Mouse (Mus musculus) neural tube, embryonic 13.5 days (tissue): ENCODE data around the gene Atp8a1. TPM values are rescaled to one million over a fixed set of nuclear protein-coding genes. Genes with fewer than 3 reads are reported as not detected.

Experiments
- ATAC-seq: fragments of 200-750 bp; cut with Nextera tagmentation; 2 replicates; pipeline ENCODE4 v1.8.0; 2017; ENCODE audit warnings: low read depth, mild to moderate bottlenecking, moderate TSS enrichment, moderate library complexity
- H3K27ac ChIP-seq: fragments of 300-500 bp; sonication (generic); replicated peaks from 2 replicates; pipeline ENCODE4 v1.5.1; 2015; ENCODE audit warnings: moderate library complexity, mild to moderate bottlenecking, inconsistent platforms
- H3K27me3 ChIP-seq: fragments of 300-500 bp; sonication (generic); 2 replicates; pipeline ENCODE4 v1.6.1; 2015; ENCODE audit warnings: mild to moderate bottlenecking, inconsistent platforms
- H3K36me3 ChIP-seq: fragments of 300-500 bp; sonication (generic); 2 replicates; pipeline ENCODE4 v1.6.1; 2015; ENCODE audit warnings: mild to moderate bottlenecking, inconsistent platforms
- H3K4me1 ChIP-seq: fragments of 300-500 bp; sonication (generic); replicated peaks from 2 replicates; pipeline ENCODE4 v1.6.1; 2015; ENCODE audit warnings: inconsistent platforms
- H3K4me2 ChIP-seq: fragments of 300-500 bp; sonication (generic); 2 replicates; pipeline ENCODE4 v1.6.1; 2015; ENCODE audit warnings: inconsistent platforms, mild to moderate bottlenecking, moderate library complexity
- H3K4me3 ChIP-seq: fragments of 300-500 bp; sonication (generic); 2 replicates; pipeline ENCODE4 v1.5.1; 2015; ENCODE audit warnings: mild to moderate bottlenecking, inconsistent platforms
- H3K9ac ChIP-seq: fragments of 300-500 bp; sonication (generic); 2 replicates; pipeline ENCODE4 v1.6.1; 2015; ENCODE audit warnings: moderate library complexity, mild to moderate bottlenecking, inconsistent platforms
- H3K9me3 ChIP-seq: fragments of 300-500 bp; sonication (generic); 2 replicates; pipeline ENCODE4 v1.6.1; 2016; ENCODE audit warnings: inconsistent platforms
- WGBS: fragments of 180-500 bp; shearing (Covaris S2); methylation state at CpG from one replicate; pipeline ENCODE4 v1.1.7; 2015; 5-methylcytosine and 5-hydroxymethylcytosine counted together
- polyA plus RNA-seq: library from polyadenylated mRNA; unstranded; fragments of >200 nt; fragmentation: Nextera tagmentation; extraction: Ambion mirVana; gene quantifications from 2 replicates; pipeline ENCODE4 v1.2.1, GENCODE M21; 2015

The Atp8a1 gene
- polyA plus RNA-seq, 1 experiment from 2014 or later, result 45.1 TPM

DNA sequence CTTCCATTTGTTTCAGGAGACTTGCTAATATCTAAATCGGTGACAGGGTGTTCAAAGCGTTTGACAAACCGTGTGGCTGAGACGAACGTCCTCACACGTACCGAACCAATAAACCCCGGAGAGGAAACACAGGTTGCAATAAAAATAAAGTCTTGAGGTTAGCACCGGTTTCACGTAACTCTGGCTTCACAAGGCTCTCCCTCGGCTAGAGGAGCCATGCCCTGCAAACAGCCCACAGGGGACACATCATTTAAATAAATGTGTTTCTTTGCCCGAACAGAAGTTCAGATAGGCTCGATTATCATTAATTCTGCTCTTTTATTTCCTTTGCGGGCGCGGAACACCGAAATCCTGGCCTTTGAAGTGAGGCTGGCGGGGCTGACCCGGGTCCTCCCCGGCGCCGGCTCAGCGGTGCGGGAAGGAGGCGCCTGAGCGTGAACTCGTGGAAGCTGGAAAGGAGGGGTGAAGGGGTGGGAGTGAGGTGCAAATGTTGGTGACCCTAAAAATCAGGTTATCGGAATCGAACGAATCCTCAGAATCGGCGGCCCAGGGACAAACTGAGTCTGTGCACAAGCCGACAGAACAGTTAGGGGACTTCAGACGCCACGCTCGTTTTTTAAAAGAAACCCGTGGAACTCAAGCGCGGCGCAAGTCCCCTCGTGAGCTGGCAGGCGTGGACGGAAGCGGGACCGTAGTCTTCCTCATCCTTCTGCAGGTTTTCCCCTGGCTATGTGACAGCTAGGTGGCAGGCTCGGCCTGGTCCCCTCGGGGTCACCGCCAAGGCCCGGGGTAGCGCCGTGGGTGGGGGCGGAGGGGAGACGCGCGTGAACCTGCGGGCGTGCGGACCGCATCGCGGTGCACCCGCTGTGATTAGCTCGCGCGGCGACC, 240.1 kb downstream of the Atp8a1 start:
- H3K4me1 ChIP-seq, result peaks cover 25% of the 10 kb centered on the region
- peak overlapping the region; percentile 49 for H3K4me3 ChIP-seq
- peak overlapping the region; percentile 87 for H3K4me2 ChIP-seq
- ATAC-seq, result no peak; the same call in 1 of the 2 replicates
- no peaks in the 10 kb centered on the region for H3K9me3 ChIP-seq
- WGBS, result under 1% methylated on average over 65 of the region's 66 CpGs
- H3K27me3 ChIP-seq, result peaks cover 90% of the 10 kb centered on the region
- H3K36me3 ChIP-seq, result no peaks in the 10 kb centered on the region
- peak overlapping the region; percentile 68 for H3K9ac ChIP-seq
- H3K27ac ChIP-seq, result peak overlapping the region; percentile 33; the same call in 1 of the 2 replicates

DNA sequence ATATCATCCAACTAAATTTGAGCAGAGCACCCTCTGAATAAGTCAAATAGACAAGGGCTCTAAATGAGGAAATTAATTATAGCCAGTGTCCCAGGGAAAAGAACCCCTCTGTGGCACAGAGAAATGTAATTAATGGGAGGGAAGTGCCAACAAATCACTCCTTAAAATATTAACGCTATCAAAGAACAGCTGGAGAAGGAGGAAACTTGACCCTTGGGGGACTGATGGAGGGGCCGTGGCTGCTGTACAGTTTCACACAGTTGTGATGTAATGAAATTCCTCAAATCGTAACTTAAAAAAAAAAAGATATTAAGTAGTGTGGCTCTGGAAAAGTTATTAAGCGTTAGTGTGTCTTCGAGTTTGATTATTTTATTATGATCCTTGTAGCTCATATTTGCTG, 241.3 kb downstream of the Atp8a1 start:
- no peak for ATAC-seq
- H3K27me3 ChIP-seq, result peaks cover 84% of the 10 kb centered on the region
- 29% methylated on average over 5 of the region's 5 CpGs for WGBS

GRCm38 (mm10) chr5:67599935-67600334, 247.3 kb downstream of the Atp8a1 start:
- no peaks in the 10 kb centered on the region for H3K9me3 ChIP-seq
- no peaks in the 10 kb centered on the region for H3K36me3 ChIP-seq
- no peak overlapping the region for H3K9ac ChIP-seq
- H3K4me1 ChIP-seq, result peaks cover 5% of the 10 kb centered on the region
- H3K27ac ChIP-seq, result no peak overlapping the region
- 89% methylated on average over 9 of the region's 9 CpGs for WGBS
- peaks cover 30% of the 10 kb centered on the region for H3K27me3 ChIP-seq
- H3K4me3 ChIP-seq, result no peak overlapping the region
- no peak for ATAC-seq
- H3K4me2 ChIP-seq, result no peak overlapping the region

More for the DNA sequence above, 241.3 kb downstream of the Atp8a1 start:
- H3K27ac ChIP-seq, result no peak overlapping the region
- no peak overlapping the region for H3K4me2 ChIP-seq
- no peaks in the 10 kb centered on the region for H3K9me3 ChIP-seq
- no peaks in the 10 kb centered on the region for H3K36me3 ChIP-seq
- no peak overlapping the region for H3K9ac ChIP-seq
- peaks cover 25% of the 10 kb centered on the region for H3K4me1 ChIP-seq
- H3K4me3 ChIP-seq, result no peak overlapping the region

GRCm38 (mm10) chr5:67595629-67596028, 251.6 kb downstream of the Atp8a1 start:
- Histone ChIP-seq H3K4me3 (no peak overlapping the region), H3K36me3 (no peaks in the 10 kb centered on the region), H3K27ac (no peak overlapping the region), H3K4me1 (peaks cover 5% of the 10 kb centered on the region), H3K9me3 (no peaks in the 10 kb centered on the region), H3K9ac (no peak overlapping the region), H3K4me2 (no peak overlapping the region), H3K27me3 (peaks cover 1% of the 10 kb centered on the region; the same call in 1 of the 2 replicates)
- ATAC-seq, result no peak
- 66% methylated on average over 7 of the region's 7 CpGs for WGBS

DNA sequence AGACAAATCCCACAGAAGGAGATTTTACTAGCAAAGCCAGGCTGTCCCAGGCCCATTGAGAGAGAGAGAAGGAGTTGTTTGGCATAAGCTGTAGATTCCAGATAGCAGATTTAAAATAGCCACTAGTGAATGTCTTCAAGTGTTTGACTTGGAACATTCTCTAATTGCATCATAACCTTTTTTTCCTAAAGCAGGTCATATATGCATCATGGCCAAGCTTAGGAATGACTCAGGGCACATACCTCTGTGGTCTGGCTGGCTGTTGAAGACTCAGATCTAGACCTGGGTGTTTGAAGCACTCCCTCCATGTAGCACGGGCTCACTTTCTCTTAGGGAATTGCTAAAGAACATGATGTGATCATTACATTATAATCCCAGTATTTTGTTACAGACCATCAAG, 252.2 kb downstream of the Atp8a1 start:
- no peak for ATAC-seq
- 82% methylated on average over 1 of the region's 1 CpGs for WGBS
- H3K4me3 ChIP-seq, result no peak overlapping the region
- H3K27me3 ChIP-seq, result no peaks in the 10 kb centered on the region; the same call in 1 of the 2 replicates
- no peaks in the 10 kb centered on the region for H3K9me3 ChIP-seq
- no peak overlapping the region for H3K9ac ChIP-seq
- no peaks in the 10 kb centered on the region for H3K36me3 ChIP-seq
- H3K27ac ChIP-seq, result no peak overlapping the region
- H3K4me2 ChIP-seq, result no peak overlapping the region
- H3K4me1 ChIP-seq, result no peaks in the 10 kb centered on the region

DNA sequence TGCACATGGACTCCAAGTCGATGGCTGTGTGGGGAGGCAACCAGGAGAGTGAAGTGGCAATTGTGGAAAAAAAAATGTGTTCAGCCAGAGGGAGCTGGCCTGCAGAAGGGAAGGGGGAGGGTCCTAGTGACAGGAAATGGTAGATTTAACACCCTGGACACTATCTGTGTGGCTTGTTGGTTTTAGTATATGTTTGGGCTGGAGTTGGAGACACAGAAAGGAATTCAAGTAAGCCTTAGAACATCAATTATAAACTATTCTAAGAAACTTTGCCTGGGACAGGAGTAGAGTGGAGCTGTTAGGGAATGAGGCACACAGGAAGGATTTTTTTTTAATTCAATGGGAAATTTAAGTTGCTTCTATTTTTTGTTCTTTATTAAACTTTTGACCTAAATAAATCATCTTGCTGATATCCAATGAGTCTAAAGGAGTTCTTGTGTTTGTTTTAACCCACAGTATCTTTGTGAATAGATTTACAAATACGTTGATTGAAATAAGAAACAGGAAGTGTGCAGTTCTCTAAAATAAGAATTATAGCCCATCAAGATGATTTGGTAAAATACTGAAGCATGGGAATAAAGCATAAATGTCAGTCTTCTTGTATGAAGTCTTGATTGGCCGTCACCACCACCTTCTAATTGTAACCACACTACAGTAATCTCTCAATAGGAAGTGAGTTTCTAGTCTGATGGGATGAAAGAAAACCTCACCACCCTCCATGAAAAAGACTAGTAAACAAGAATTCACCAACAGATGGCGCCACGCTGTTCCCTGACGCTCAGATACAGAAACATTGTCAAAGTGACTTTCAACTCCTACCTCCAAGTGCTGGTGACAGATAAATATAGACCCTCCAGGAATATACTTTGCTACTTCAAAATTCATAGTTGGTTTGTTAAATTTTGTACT, 267.3 kb downstream of the Atp8a1 start:
- no peak for ATAC-seq
- Histone ChIP-seq H3K9me3 (no peaks in the 10 kb centered on the region), H3K4me1 (no peaks in the 10 kb centered on the region), H3K27ac (no peak overlapping the region), H3K36me3 (no peaks in the 10 kb centered on the region), H3K4me3 (no peak overlapping the region), H3K9ac (no peak overlapping the region), H3K27me3 (no peaks in the 10 kb centered on the region), H3K4me2 (no peak overlapping the region)
- 53% methylated on average over 6 of the region's 6 CpGs for WGBS

DNA sequence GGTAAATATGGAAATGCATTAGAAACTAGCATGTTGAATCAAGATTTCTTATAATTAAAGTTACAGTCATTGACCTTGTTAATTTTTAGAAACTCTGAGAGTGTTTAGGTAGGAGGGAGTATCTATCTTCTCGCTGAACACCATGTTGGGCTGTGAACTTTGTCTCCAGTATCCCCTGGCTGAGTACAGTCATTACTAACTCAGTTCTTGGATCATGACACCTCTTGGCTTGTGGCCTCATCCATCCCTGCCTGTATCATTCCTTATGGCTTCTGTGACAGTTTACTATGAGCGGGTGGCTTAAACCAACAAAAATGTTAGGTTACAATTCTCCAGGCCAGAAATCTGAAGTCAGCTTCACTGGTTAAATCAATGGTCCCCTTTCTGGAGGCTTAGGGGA, 271.5 kb downstream of the Atp8a1 start:
- H3K4me2 ChIP-seq, result no peak overlapping the region
- H3K4me3 ChIP-seq, result no peak overlapping the region
- H3K36me3 ChIP-seq, result no peaks in the 10 kb centered on the region
- no peaks in the 10 kb centered on the region for H3K9me3 ChIP-seq
- H3K9ac ChIP-seq, result no peak overlapping the region
- WGBS, result 94% methylated on average over 2 of the region's 2 CpGs
- no peak overlapping the region for H3K27ac ChIP-seq
- H3K4me1 ChIP-seq, result no peaks in the 10 kb centered on the region
- no peaks in the 10 kb centered on the region for H3K27me3 ChIP-seq
- no peak for ATAC-seq

GRCm38 (mm10) chr5:67574039-67574438, 273.2 kb downstream of the Atp8a1 start:
- ATAC-seq, result no peak
- Histone ChIP-seq H3K27ac (no peak overlapping the region), H3K9me3 (no peaks in the 10 kb centered on the region), H3K4me2 (no peak overlapping the region), H3K4me3 (no peak overlapping the region), H3K9ac (no peak overlapping the region), H3K27me3 (no peaks in the 10 kb centered on the region), H3K36me3 (no peaks in the 10 kb centered on the region), H3K4me1 (no peaks in the 10 kb centered on the region)
- 91% methylated on average over 9 of the region's 9 CpGs for WGBS

DNA sequence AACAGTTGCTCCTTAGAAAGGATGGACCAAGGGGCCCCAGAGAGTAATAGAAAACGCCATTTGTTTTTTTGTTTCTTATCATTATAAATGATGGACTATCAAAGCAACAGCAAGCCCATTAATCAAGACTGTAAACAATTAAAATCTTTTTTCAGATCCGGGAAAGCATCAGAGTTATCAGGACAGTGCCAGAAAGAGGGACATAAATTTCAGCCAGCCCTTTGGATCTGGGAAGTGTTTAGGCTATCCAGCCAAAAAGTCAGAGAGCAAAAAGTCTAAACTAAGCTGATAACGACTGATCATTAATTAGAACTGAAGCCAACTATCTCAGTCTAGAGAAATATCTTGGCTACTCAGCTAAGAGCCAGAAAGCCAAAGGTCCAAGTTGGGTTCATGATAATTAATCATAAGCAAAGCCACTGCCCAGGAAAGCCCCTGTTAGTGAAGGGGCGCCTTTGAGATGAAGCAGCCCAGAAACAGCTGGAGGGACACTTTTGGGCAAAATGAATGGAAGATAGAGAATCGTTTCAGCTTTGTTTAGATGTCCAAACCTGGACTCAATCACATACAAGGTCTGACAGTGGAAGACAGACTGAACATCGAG, 274.6 kb downstream of the Atp8a1 start:
- no peak overlapping the region for H3K27ac ChIP-seq
- ATAC-seq, result no peak
- H3K9me3 ChIP-seq, result no peaks in the 10 kb centered on the region
- H3K9ac ChIP-seq, result no peak overlapping the region
- H3K4me1 ChIP-seq, result no peaks in the 10 kb centered on the region
- H3K36me3 ChIP-seq, result no peaks in the 10 kb centered on the region
- no peak overlapping the region for H3K4me3 ChIP-seq
- no peak overlapping the region for H3K4me2 ChIP-seq
- WGBS, result 70% methylated on average over 6 of the region's 6 CpGs
- no peaks in the 10 kb centered on the region for H3K27me3 ChIP-seq
